In the genomic region with DNA sequence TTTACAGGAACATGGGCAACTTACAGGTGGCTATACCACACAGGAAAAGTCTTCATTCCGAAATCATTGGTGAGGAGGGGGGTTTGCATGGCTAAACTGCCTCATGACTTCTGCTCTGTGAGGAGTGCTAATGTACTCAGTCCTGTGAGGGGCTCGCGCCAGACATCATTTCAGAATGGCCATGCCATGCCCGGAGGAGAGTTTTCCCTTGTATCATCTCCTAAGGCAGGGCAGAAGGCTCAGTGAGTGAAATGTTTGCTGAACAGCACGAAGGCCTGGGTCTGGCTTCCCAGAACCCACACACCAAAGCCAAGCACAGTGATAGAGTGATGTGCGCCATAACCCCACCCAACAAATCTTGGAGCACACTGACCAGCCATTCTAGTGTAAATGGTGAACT, we compare ENCODE assay signal across 26 mouse cellular contexts. TPM values are rescaled to one million over a fixed set of nuclear protein-coding genes. Genes with fewer than 3 reads are reported as not detected.
"Had no signal": no experiment of that assay in that cellular context is flagged by ENCODE, and none has a peak within 500 bp of the region (broad histone marks: within the 10 kb centered on the region; RNA-seq: fewer than 3 reads in every experiment).

No protein-coding gene starts in this region.

- H3K4me3 ChIP-seq: midbrain, embryonic 10.5 days; myocyte; neural tube, embryonic 13.5 days; neural tube, embryonic 15.5 days; stomach, embryonic 15.5 days had no signal

- ATAC-seq: midbrain, embryonic 16.5 days had no signal

- DNase-seq: lung, adult 18-20 months; lung, embryonic 14.5 days; lung, postnatal 10 days; lung, postnatal 4 days; midbrain, embryonic 14.5 days; retina, postnatal 1 day; right cerebral cortex, adult 18-20 months; right cerebral cortex, postnatal 25 days; right cerebral cortex, postnatal 4 days; spleen, adult 18-20 months; thymus, adult 2 months; thymus, postnatal 25 days; thymus, postnatal 4 days had no signal

- H3K27ac ChIP-seq: midbrain, embryonic 10.5 days; neural tube, embryonic 13.5 days; neural tube, embryonic 15.5 days; stomach, embryonic 15.5 days; stomach, postnatal 0 days had no signal

- H3K9me3 ChIP-seq: midbrain, embryonic 10.5 days; neural tube, embryonic 13.5 days; neural tube, embryonic 15.5 days; stomach, embryonic 15.5 days had no signal

- H3K36me3 ChIP-seq: midbrain, embryonic 10.5 days; neural tube, embryonic 13.5 days; neural tube, embryonic 15.5 days; stomach, embryonic 15.5 days had no signal

- H3K27me3 ChIP-seq: neural tube, embryonic 13.5 days had no signal

- H3K4me1 ChIP-seq: stomach, embryonic 15.5 days had no signal

- H3K9ac ChIP-seq: lung, embryonic 14.5 days; neural tube, embryonic 13.5 days; neural tube, embryonic 15.5 days; stomach, embryonic 15.5 days had no signal

- H3K4me2 ChIP-seq: lung, embryonic 14.5 days; neural tube, embryonic 13.5 days; neural tube, embryonic 15.5 days; stomach, embryonic 15.5 days had no signal

RNA-seq across cellular contexts. Expression of gene Bhlhe23, which starts 33.9 kb away (rescaled TPM):
- total RNA-seq: megakaryocyte, adult 5-6 weeks; megakaryocyte-erythroid progenitor cell, adult 5-6 weeks had no signal
- polyA plus RNA-seq: liver, embryonic 16.5 days; lung, embryonic 14.5 days; lung, embryonic 16.5 days; myocyte; small intestine, adult 2 months; stomach, postnatal 0 days; urinary bladder, adult 2 months had no signal
